1 mouse cellular context compared by ENCODE assay signal in the genomic region with DNA sequence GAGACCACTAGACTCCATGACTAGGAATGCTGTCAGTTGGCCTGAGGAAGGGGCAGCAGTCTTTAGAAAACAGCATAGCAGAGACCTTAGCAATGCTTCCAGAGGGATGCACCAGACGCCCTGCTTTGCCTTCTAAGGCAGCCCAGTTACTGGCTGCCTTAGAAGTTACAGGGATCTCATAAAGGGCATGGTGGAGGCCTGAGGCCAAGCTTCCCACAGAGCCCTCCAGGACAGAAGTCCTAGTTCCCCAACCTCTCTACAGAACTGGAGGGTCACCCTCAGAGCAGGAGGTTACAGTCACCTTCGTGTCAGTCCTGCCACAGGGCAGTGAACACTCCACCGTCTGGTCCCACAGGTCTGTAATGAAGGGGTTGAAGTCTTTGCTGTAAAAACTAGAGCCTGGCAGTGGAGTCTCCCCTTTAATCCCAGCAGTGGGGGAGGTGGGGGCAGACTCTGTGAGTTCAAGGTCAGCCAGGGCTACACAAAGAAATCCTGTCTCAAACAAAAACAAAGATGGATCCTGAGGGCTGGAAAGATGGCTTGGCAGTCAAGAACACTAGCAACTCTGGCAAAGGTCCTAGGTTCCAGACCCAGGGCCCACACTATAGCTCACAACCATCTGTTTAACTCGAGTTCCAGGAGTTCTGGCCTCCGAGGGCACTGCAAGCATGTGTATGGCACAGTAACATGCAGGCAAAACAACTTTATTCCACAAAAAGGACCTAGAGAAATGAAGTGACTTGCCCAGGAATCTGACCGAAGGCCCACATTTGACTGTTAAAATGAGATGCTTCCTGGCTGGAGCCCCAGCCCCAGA.
TF ChIP-seq lines count a peak whose summit lies in the region.

No protein-coding gene starts in this region.

TF ChIP-seq in CH12.LX, 34 proteins besides CTCF, POLR2A, EP300 and RAD21:
- TF ChIP-seq ZMIZ1 (IDR thresholded peaks at IDR 0.05; ENCODE audit: low read depth, low read length) (peak; percentile 36; the same call in 1 of the 2 replicates), MEF2A (IDR thresholded peaks at IDR 0.05; ENCODE audit: borderline replicate concordance, low read depth, low read length) (0 out of 2 replicates have a peak, but pooled peaks have one; percentile 19), SMC3 (IDR thresholded peaks at IDR 0.05; ENCODE audit: low read depth, low read length) (no peak), POLR2AphosphoS2 (IDR thresholded peaks at IDR 0.05; ENCODE audit: low read depth, low read length) (peak; percentile 34), MYC (IDR thresholded peaks at IDR 0.05; ENCODE audit: low read depth, low read length) (no peak), ZC3H11A (IDR thresholded peaks at IDR 0.05; ENCODE audit: low read depth, low read length) (no peak)
